Mouse (Mus musculus): ENCODE results near the gene Gm28043. TPM values are rescaled to one million over a fixed set of nuclear protein-coding genes. Genes with fewer than 3 reads are reported as not detected.
A peak's percentile ranks its signal among the peaks of the same experiment; 100 is the strongest.

The Gm28043 gene
- total RNA-seq, 1 experiment from 2014 or later = 3.2 TPM

GRCm38 (mm10) chr17:29623488-29623887 lies 8.8 kb downstream of the Gm28043 start:
- no peak for DNase-seq

DNA sequence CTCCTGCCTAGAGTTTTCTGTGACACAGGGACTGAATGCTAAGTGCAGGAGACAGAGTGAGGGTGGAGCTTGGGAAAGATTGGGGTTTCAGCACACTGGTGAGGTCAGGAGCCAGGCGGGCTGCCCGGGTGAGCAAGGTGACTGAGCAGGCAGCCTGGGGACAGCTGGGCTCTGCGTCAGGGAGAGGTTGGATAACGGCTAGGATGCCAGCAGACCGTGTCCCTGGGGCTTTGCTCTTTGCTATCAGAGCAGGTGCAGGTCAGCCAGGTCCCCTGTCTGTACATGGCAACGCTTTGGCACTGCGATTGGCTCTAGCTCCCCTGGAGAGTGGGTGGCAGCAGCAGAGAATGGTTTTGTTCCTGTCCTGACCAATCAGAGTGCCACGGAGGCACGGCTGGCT lies 12.6 kb downstream of the Gm28043 start:
- peak; percentile 47 for DNase-seq

GRCm38 (mm10) chr17:29628946-29629345 lies 14.3 kb downstream of the Gm28043 start:
- DNase-seq = no peak

- no peak for DNase-seq
These were observed 14.9 kb downstream of the Gm28043 start for GRCm38 (mm10) chr17:29629620-29630019.

DNA sequence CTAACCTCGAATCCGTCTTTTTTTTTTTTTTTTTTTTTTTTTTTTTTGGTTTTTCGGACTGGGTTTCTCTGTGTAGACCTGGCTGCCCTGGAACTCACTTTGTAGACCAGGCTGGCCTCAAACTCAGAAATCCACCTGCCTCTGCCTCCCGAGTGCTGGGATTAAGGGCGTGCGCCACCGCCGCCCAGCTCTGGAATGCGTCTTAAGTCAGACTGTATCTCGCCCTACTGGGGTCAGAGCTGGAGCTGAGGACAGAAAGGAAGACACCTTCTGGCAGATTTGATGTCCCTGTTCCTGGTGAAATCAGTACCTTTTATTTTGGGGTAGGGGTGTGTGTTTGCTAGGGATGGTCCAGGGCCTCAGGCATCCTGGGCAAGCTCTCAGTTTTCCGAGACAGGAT lies 17.6 kb downstream of the Gm28043 start:
- DNase-seq = no peak

- DNase-seq = no peak
These were observed 20.8 kb downstream of the Gm28043 start for GRCm38 (mm10) chr17:29635492-29635891.

GRCm38 (mm10) chr17:29636118-29636517 lies 21.4 kb downstream of the Gm28043 start:
- peak; percentile 67 for DNase-seq

- peak; percentile 49 for DNase-seq
These were observed 22.7 kb downstream of the Gm28043 start for GRCm38 (mm10) chr17:29637377-29637776.

DNA sequence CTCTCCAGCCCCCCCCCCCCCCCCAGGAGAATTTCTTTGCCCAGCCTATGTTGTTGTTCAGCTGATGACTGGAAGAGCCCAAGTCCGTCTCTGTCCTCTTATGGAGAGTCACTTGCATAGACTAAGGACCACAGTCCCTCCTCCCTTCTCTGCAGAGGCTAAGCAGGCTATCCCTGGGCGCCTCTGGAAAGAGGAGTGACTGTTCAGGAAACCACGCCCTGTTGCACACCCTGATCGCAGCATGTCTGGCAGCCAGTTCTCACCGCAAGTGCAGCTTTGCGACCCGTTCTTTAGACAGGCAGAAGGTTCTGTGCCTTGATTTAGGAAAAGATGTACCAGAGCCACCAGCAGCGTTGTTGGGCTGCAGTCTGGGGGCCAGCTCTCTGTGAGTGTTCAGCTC lies 23.2 kb downstream of the Gm28043 start:
- DNase-seq = no peak

DNA sequence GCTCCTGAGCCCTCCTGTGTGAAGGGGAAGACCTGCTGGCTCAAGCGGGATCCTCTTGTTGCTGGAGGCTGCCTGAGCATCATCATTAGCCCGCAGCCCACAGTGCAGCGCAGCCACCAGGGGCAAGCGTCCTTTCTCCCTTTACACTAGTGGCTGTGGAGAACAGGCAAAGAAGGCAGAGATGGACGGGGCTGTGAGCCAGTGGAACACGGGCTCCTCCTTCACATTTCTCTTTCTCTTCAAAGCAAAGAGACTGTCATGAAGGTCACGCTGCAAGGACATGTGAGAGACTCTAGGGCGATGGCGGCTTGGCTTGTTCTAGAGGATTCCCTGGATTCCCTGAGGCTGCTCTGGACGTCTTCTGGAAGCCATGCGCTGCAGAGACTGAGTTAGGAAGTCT lies 26.3 kb downstream of the Gm28043 start:
- peak; percentile 83 for DNase-seq

- DNase-seq = no peak
These were observed 27.5 kb downstream of the Gm28043 start for GRCm38 (mm10) chr17:29642219-29642618.

GRCm38 (mm10) chr17:29658249-29658648 lies 43.6 kb downstream of the Gm28043 start:
- DNase-seq = no peak

- peak; percentile 98 for DNase-seq
These were observed 45.5 kb downstream of the Gm28043 start, which contains the start of gene Cmtr1 for GRCm38 (mm10) chr17:29660076-29660761. Cmtr1 (plus strand) TSS chr17:29660595.

- peak; percentile 59 for DNase-seq
These were observed 46.2 kb downstream of the Gm28043 start for GRCm38 (mm10) chr17:29660762-29661391.

GRCm38 (mm10) chr17:29662145-29662544 lies 47.5 kb downstream of the Gm28043 start:
- no peak for DNase-seq

GRCm38 (mm10) chr17:29668051-29668986 lies 53.6 kb downstream of the Gm28043 start:
- peak; percentile 61 for DNase-seq

DNA sequence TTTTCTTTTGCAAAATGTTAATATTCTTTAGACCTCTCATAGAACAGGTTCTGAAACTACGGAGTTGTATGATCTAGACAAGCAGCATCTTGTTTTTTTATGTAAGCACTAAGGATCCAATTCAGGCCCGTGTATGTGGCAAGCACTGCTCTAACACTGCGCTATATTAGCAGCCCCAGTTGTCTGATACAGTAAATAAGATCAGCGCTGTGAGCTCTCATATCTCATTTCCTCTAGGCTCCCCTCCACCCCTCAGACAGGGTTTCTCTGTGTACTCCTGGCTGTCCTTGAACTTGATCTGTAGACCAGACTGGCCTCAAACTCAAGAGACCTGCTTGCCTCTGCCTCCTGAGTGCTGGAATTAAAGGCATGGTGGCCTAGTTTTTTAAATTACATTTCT lies 54.4 kb downstream of the Gm28043 start:
- DNase-seq = no peak

DNA sequence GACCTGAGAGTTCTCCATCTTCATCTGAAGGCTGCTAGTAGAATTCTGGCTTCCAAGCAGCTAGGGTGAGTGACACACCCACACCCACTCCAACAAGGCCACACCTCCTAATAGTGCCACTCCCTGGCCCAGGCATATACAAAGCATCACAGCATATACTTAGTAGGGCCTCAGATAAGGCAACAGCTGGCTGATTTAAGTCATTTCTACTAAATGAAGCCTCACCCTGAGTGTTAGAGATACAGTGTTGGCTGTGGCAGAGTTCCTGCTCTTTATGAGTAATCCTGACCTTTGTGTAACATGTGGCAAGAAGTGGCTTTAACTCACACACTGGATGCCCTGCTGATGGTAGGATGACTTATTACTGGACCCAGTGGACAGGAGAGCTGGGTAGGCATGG lies 55.3 kb downstream of the Gm28043 start:
- peak; percentile 34 for DNase-seq

DNA sequence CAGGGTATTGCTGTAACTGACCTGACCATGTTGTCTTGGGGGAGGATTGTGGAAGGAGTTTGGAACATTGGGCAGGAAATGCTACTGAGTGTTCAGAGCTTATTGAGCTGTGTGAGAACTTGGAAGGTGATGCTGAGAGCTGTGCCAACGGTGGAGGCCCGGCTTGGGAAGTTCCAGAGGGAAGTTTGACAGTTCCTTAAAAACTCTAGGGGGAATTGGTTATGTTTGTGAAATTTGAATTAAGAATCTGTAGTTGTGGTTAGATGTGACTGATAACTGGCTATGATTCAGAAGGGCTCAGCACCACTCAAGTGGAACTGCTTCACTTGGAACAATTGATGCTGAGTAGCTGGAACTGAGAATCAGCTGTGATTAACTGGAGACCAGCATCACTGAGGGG lies 56.3 kb downstream of the Gm28043 start:
- DNase-seq = no peak

- DNase-seq = no peak
These were observed 58.6 kb downstream of the Gm28043 start for GRCm38 (mm10) chr17:29673325-29673724.

GRCm38 (mm10) chr17:29678526-29678925 lies 63.9 kb downstream of the Gm28043 start:
- no peak for DNase-seq

GRCm38 (mm10) chr17:29679038-29679767 lies 64.5 kb downstream of the Gm28043 start:
- DNase-seq = no peak

Data from adrenal gland, postnatal 14 days (tissue).